14 mouse cellular contexts compared by ENCODE assay signal in genomic region chr11:102008954-102009637, GRCm38 (mm10). TPM values are rescaled to one million over a fixed set of nuclear protein-coding genes. Genes with fewer than 3 reads are reported as not detected.
A peak's percentile ranks its signal among the peaks of the same experiment; 100 is the strongest.
DNase-seq lines count a peak whose midpoint lies in the region; ATAC-seq lines count a peak whose summit lies in the region.
"Had no signal": no experiment of that assay in that cellular context is flagged by ENCODE, and none has a peak within 500 bp of the region (broad histone marks: within the 10 kb centered on the region; RNA-seq: fewer than 3 reads in every experiment).

No protein-coding gene starts in this region.

- no peak for ATAC-seq in embryonic facial prominence, embryonic 14.5 days (ENCODE audit: low read depth)
- peak; percentile 42; the same call in 1 of the 2 replicates for ATAC-seq in liver, embryonic 15.5 days (ENCODE audit: insufficient read depth)
- no peak for ATAC-seq in liver, embryonic 11.5 days (replicated peaks; ENCODE audit: low FRiP score)
- ATAC-seq in hindbrain, embryonic 13.5 days (ENCODE audit: low FRiP score): no peak

- intact Hi-C loops in left cerebral cortex, postnatal 4 days (cut with DNase I): no loop called here

- 79% methylated on average over 15 of the region's 15 CpGs for WGBS in embryonic facial prominence, embryonic 14.5 days
- 85% methylated on average over 15 of the region's 15 CpGs for WGBS in embryonic facial prominence, embryonic 10.5 days
- 49% methylated on average over 15 of the region's 15 CpGs for WGBS in liver, embryonic 15.5 days (ENCODE audit: insufficient replicate concordance)
- 65% methylated on average over 15 of the region's 15 CpGs for WGBS in liver, embryonic 11.5 days
- WGBS in hindbrain, embryonic 13.5 days: 83% methylated on average over 15 of the region's 15 CpGs

- DNase-seq in embryonic facial prominence, embryonic 14.5 days (ENCODE audit: low spot score): peak; percentile 32
- DNase-seq in embryonic facial prominence, embryonic 10.5 days (ENCODE audit: low spot score): no peak
- no peak for DNase-seq in liver, embryonic 11.5 days (ENCODE audit: low spot score)
- peak; percentile 61 for DNase-seq in lung, postnatal 10 days
- no peak for DNase-seq in ovary, adult 18-20 months (ENCODE audit: low spot score)
- DNase-seq in left cerebral cortex, postnatal 4 days: no peak
- DNase-seq: cerebellum, adult 8-10 months; kidney, postnatal 25 days; thymus, adult 2 months had no signal

- no peak overlapping the region for H3K4me3 ChIP-seq in embryonic facial prominence, embryonic 14.5 days (ENCODE audit: low read depth, low read length)
- H3K4me3 ChIP-seq in embryonic facial prominence, embryonic 10.5 days: no peak overlapping the region
- no peak overlapping the region for H3K4me3 ChIP-seq in liver, embryonic 15.5 days (replicated peaks)
- H3K4me3 ChIP-seq in liver, embryonic 11.5 days (ENCODE audit: low read depth, low read length): no peak overlapping the region
- no peak overlapping the region for H3K4me3 ChIP-seq in hindbrain, embryonic 13.5 days
- H3K4me3 ChIP-seq: embryonic facial prominence, embryonic 13.5 days had no signal

- no peak overlapping the region for H3K27ac ChIP-seq in embryonic facial prominence, embryonic 14.5 days (replicated peaks; ENCODE audit: low read depth, low read length)
- no peak overlapping the region for H3K27ac ChIP-seq in embryonic facial prominence, embryonic 10.5 days (replicated peaks)
- H3K27ac ChIP-seq in liver, embryonic 15.5 days (replicated peaks): no peak overlapping the region
- no peak overlapping the region for H3K27ac ChIP-seq in liver, embryonic 11.5 days (ENCODE audit: low read depth, low read length)
- H3K27ac ChIP-seq in hindbrain, embryonic 13.5 days: peak overlapping the region; percentile 90
- H3K27ac ChIP-seq: embryonic facial prominence, embryonic 13.5 days had no signal

- H3K27me3 ChIP-seq in embryonic facial prominence, embryonic 14.5 days (replicated peaks; ENCODE audit: control insufficient read depth, insufficient read depth, low read length): no peaks in the 10 kb centered on the region
- no peaks in the 10 kb centered on the region for H3K27me3 ChIP-seq in embryonic facial prominence, embryonic 10.5 days (replicated peaks; ENCODE audit: low read depth, poor library complexity, severe bottlenecking)
- H3K27me3 ChIP-seq in liver, embryonic 15.5 days: no peaks in the 10 kb centered on the region
- no peaks in the 10 kb centered on the region for H3K27me3 ChIP-seq in liver, embryonic 11.5 days (replicated peaks; ENCODE audit: control insufficient read depth, insufficient read depth, low read length)
- H3K27me3 ChIP-seq in hindbrain, embryonic 13.5 days: no peaks in the 10 kb centered on the region
- H3K27me3 ChIP-seq: embryonic facial prominence, embryonic 13.5 days had no signal

- no peaks in the 10 kb centered on the region for H3K4me1 ChIP-seq in embryonic facial prominence, embryonic 14.5 days (ENCODE audit: control insufficient read depth, insufficient read depth, low read length)
- H3K4me1 ChIP-seq in embryonic facial prominence, embryonic 10.5 days: peaks cover 17% of the 10 kb centered on the region
- H3K4me1 ChIP-seq in liver, embryonic 15.5 days (replicated peaks): no peaks in the 10 kb centered on the region
- H3K4me1 ChIP-seq in liver, embryonic 11.5 days (replicated peaks; ENCODE audit: control insufficient read depth, insufficient read depth, low read length): no peaks in the 10 kb centered on the region
- peaks cover 25% of the 10 kb centered on the region for H3K4me1 ChIP-seq in hindbrain, embryonic 13.5 days (replicated peaks)
- H3K4me1 ChIP-seq: embryonic facial prominence, embryonic 13.5 days had no signal

- peaks cover 6% of the 10 kb centered on the region; the same call in 1 of the 2 replicates for H3K36me3 ChIP-seq in embryonic facial prominence, embryonic 14.5 days (ENCODE audit: control insufficient read depth, insufficient read depth, low read length)
- peaks cover 79% of the 10 kb centered on the region for H3K36me3 ChIP-seq in embryonic facial prominence, embryonic 10.5 days (replicated peaks)
- no peaks in the 10 kb centered on the region for H3K36me3 ChIP-seq in liver, embryonic 15.5 days (replicated peaks)
- H3K36me3 ChIP-seq in liver, embryonic 11.5 days (ENCODE audit: control insufficient read depth, insufficient read depth, low read length): no peaks in the 10 kb centered on the region
- peaks cover 83% of the 10 kb centered on the region for H3K36me3 ChIP-seq in hindbrain, embryonic 13.5 days

- H3K9me3 ChIP-seq in embryonic facial prominence, embryonic 14.5 days (ENCODE audit: control insufficient read depth, low read length): no peaks in the 10 kb centered on the region
- H3K9me3 ChIP-seq in embryonic facial prominence, embryonic 10.5 days: no peaks in the 10 kb centered on the region
- no peaks in the 10 kb centered on the region for H3K9me3 ChIP-seq in liver, embryonic 15.5 days (replicated peaks)
- no peaks in the 10 kb centered on the region for H3K9me3 ChIP-seq in liver, embryonic 11.5 days (ENCODE audit: control insufficient read depth, low read length)
- no peaks in the 10 kb centered on the region for H3K9me3 ChIP-seq in hindbrain, embryonic 13.5 days
- H3K9me3 ChIP-seq: embryonic facial prominence, embryonic 13.5 days had no signal

- no peak overlapping the region for H3K9ac ChIP-seq in embryonic facial prominence, embryonic 14.5 days (ENCODE audit: low read depth, low read length)
- no peak overlapping the region for H3K9ac ChIP-seq in liver, embryonic 15.5 days
- H3K9ac ChIP-seq in liver, embryonic 11.5 days (ENCODE audit: low read depth, low read length): no peak overlapping the region
- 0 out of 2 replicates have a peak overlapping the region, but pooled peaks have one; percentile 3 for H3K9ac ChIP-seq in hindbrain, embryonic 13.5 days
- H3K9ac ChIP-seq: embryonic facial prominence, embryonic 13.5 days had no signal

- no peak overlapping the region for H3K4me2 ChIP-seq in embryonic facial prominence, embryonic 14.5 days (ENCODE audit: low read depth, low read length)
- H3K4me2 ChIP-seq in liver, embryonic 15.5 days: no peak overlapping the region
- H3K4me2 ChIP-seq in liver, embryonic 11.5 days: no peak overlapping the region
- no peak overlapping the region for H3K4me2 ChIP-seq in hindbrain, embryonic 13.5 days
- H3K4me2 ChIP-seq: embryonic facial prominence, embryonic 13.5 days had no signal

RNA-seq across cellular contexts. Expression of gene Mpp3, which starts 19.2 kb away (rescaled TPM):
- polyA plus RNA-seq in embryonic facial prominence, embryonic 14.5 days (2014; fragmentation: Nextera tagmentation; extraction: Ambion mirVana): 6.3 and 6.4 TPM in 2 replicates
- polyA plus RNA-seq in embryonic facial prominence, embryonic 10.5 days (2016; fragmentation: Nextera tagmentation; extraction: Ambion mirVana): 8.2 and 10.3 TPM in 2 replicates
- 0.24 and 0.53 TPM in 2 replicates for polyA plus RNA-seq in liver, embryonic 15.5 days (2015; fragmentation: Nextera tagmentation; extraction: Ambion mirVana)
- polyA plus RNA-seq in liver, embryonic 11.5 days (2014; fragmentation: Nextera tagmentation; extraction: Ambion mirVana): 2.6 and 3.2 TPM in 2 replicates
- polyA plus RNA-seq in hindbrain, embryonic 13.5 days (2015; fragmentation: Nextera tagmentation; extraction: Ambion mirVana): 43.5 and 45.9 TPM in 2 replicates
- 10 to 100 TPM; 53.1 to 56.3 TPM for total RNA-seq in left cerebral cortex, postnatal 4 days (2021)

RNA-seq across cellular contexts. Expression of gene Dusp3, which starts 22.3 kb away (rescaled TPM):
- polyA plus RNA-seq in embryonic facial prominence, embryonic 14.5 days (2014; fragmentation: Nextera tagmentation; extraction: Ambion mirVana): 33.3 and 38.3 TPM in 2 replicates
- 11.0 and 11.7 TPM in 2 replicates for polyA plus RNA-seq in embryonic facial prominence, embryonic 10.5 days (2016; fragmentation: Nextera tagmentation; extraction: Ambion mirVana)
- polyA plus RNA-seq in liver, embryonic 15.5 days (2015; fragmentation: Nextera tagmentation; extraction: Ambion mirVana): 7.8 and 8.0 TPM in 2 replicates
- polyA plus RNA-seq in liver, embryonic 11.5 days (2014; fragmentation: Nextera tagmentation; extraction: Ambion mirVana): 20.5 and 21.2 TPM in 2 replicates
- 15.4 and 16.0 TPM in 2 replicates for polyA plus RNA-seq in hindbrain, embryonic 13.5 days (2015; fragmentation: Nextera tagmentation; extraction: Ambion mirVana)
- total RNA-seq in left cerebral cortex, postnatal 4 days (2021): 10 to 100 TPM; 53.2 to 56.5 TPM

RNA-seq across cellular contexts. Expression of gene Cfap97d1, which starts 25.0 kb away (rescaled TPM):
- polyA plus RNA-seq in embryonic facial prominence, embryonic 14.5 days (2014; fragmentation: Nextera tagmentation; extraction: Ambion mirVana): not detected in 2 replicates
- polyA plus RNA-seq in embryonic facial prominence, embryonic 10.5 days (2016; fragmentation: Nextera tagmentation; extraction: Ambion mirVana): not detected in 2 replicates
- not detected in 2 replicates for polyA plus RNA-seq in liver, embryonic 15.5 days (2015; fragmentation: Nextera tagmentation; extraction: Ambion mirVana)
- not detected in 2 replicates for polyA plus RNA-seq in liver, embryonic 11.5 days (2014; fragmentation: Nextera tagmentation; extraction: Ambion mirVana)
- not detected in 2 replicates for polyA plus RNA-seq in hindbrain, embryonic 13.5 days (2015; fragmentation: Nextera tagmentation; extraction: Ambion mirVana)
- not detected for total RNA-seq in left cerebral cortex, postnatal 4 days (2021)
- total RNA-seq: left cerebral cortex, postnatal 14 days had no signal
- polyA plus RNA-seq: embryonic facial prominence, embryonic 13.5 days; small intestine, adult 2 months; thymus, adult 2 months had no signal

RNA-seq across cellular contexts. Expression of gene Cd300lg, which starts 32.2 kb away (rescaled TPM):
- 0.70 and 0.85 TPM in 2 replicates for polyA plus RNA-seq in embryonic facial prominence, embryonic 14.5 days (2014; fragmentation: Nextera tagmentation; extraction: Ambion mirVana)
- polyA plus RNA-seq in embryonic facial prominence, embryonic 10.5 days (2016; fragmentation: Nextera tagmentation; extraction: Ambion mirVana): 0.28 and 0.51 TPM in 2 replicates
- 0.69 and 0.82 TPM in 2 replicates for polyA plus RNA-seq in liver, embryonic 15.5 days (2015; fragmentation: Nextera tagmentation; extraction: Ambion mirVana)
- 0.27 and 0.66 TPM in 2 replicates for polyA plus RNA-seq in liver, embryonic 11.5 days (2014; fragmentation: Nextera tagmentation; extraction: Ambion mirVana)
- polyA plus RNA-seq in hindbrain, embryonic 13.5 days (2015; fragmentation: Nextera tagmentation; extraction: Ambion mirVana): 0.38 and 0.53 TPM in 2 replicates
- not detected for total RNA-seq in left cerebral cortex, postnatal 4 days (2021)
- total RNA-seq: left cerebral cortex, postnatal 14 days had no signal

RNA-seq across cellular contexts. Expression of gene Sost, which starts 42.3 kb away (rescaled TPM):
- not detected in 2 replicates for polyA plus RNA-seq in embryonic facial prominence, embryonic 14.5 days (2014; fragmentation: Nextera tagmentation; extraction: Ambion mirVana)
- polyA plus RNA-seq in embryonic facial prominence, embryonic 10.5 days (2016; fragmentation: Nextera tagmentation; extraction: Ambion mirVana): 0.20 and 0.30 TPM in 2 replicates
- 0.07 TPM in 2 replicates for polyA plus RNA-seq in liver, embryonic 15.5 days (2015; fragmentation: Nextera tagmentation; extraction: Ambion mirVana)
- not detected in 2 replicates for polyA plus RNA-seq in liver, embryonic 11.5 days (2014; fragmentation: Nextera tagmentation; extraction: Ambion mirVana)
- polyA plus RNA-seq in hindbrain, embryonic 13.5 days (2015; fragmentation: Nextera tagmentation; extraction: Ambion mirVana): 0.42 TPM in 1 of 2 replicates, not detected in the other
- not detected for total RNA-seq in left cerebral cortex, postnatal 4 days (2021)
- total RNA-seq: left cerebral cortex, postnatal 14 days had no signal
- polyA plus RNA-seq: small intestine, adult 2 months had no signal

Comparison
In these comparisons a context has a peak if more than half of its experiments do, and no peak if none do; other contexts are left out.
1. DNase-seq: peak in embryonic facial prominence, embryonic 14.5 days (single experiment) and lung, postnatal 10 days (single experiment); none in embryonic facial prominence, embryonic 10.5 days (single experiment), liver, embryonic 11.5 days (single experiment), ovary, adult 18-20 months (single experiment) and left cerebral cortex, postnatal 4 days (single experiment).